Mouse (Mus musculus) splenic B cell, adult 2 months (primary cell): ENCODE data around the gene Cd82.

Experiments used
- DNase-seq: peaks from one replicate; pipeline ENCODE4 v3.0.0-alpha.2; 2011; ENCODE audit warnings: low read depth, low spot score
- H3K27me3 ChIP-seq: 2 replicates; pipeline ENCODE4 v1.6.1; 2012; ENCODE audit warnings: mild to moderate bottlenecking, low read length, moderate library complexity, mixed read lengths; ENCODE audit not compliant: control insufficient read depth, poor library complexity, insufficient read depth, severe bottlenecking
- H3K36me3 ChIP-seq: 2 replicates; pipeline ENCODE4 v1.6.1; 2012; ENCODE audit warnings: mild to moderate bottlenecking, low read length, moderate library complexity, mixed read lengths; ENCODE audit not compliant: control insufficient read depth, poor library complexity, insufficient read depth, severe bottlenecking

The Cd82 gene

GRCm38 (mm10) chr2:93462760-93463159 lies at the start of gene Cd82:
Cd82 (minus strand) TSS chr2:93463140.
- DNase-seq: no peak
- Histone ChIP-seq H3K36me3 (no peaks in the 10 kb centered on the region), H3K27me3 (no peaks in the 10 kb centered on the region)

GRCm38 (mm10) chr2:93512130-93512529 lies 49.2 kb upstream of the Cd82 start:
- Histone ChIP-seq H3K36me3 (no peaks in the 10 kb centered on the region), H3K27me3 (no peaks in the 10 kb centered on the region)
- no peak for DNase-seq

- DNase-seq: no peak
- H3K36me3 ChIP-seq: no peaks in the 10 kb centered on the region
- H3K27me3 ChIP-seq: no peaks in the 10 kb centered on the region
Measured at GRCm38 (mm10) chr2:93510839-93511238, 47.9 kb upstream of the Cd82 start.

GRCm38 (mm10) chr2:93509777-93510750 lies 47.1 kb upstream of the Cd82 start:
- H3K27me3 ChIP-seq: no peaks in the 10 kb centered on the region
- no peak for DNase-seq
- H3K36me3 ChIP-seq: no peaks in the 10 kb centered on the region

- Histone ChIP-seq H3K27me3 (no peaks in the 10 kb centered on the region), H3K36me3 (no peaks in the 10 kb centered on the region)
- no peak for DNase-seq
Measured at GRCm38 (mm10) chr2:93505091-93505490, 42.2 kb upstream of the Cd82 start.

GRCm38 (mm10) chr2:93503353-93503752 lies 40.4 kb upstream of the Cd82 start:
- H3K36me3 ChIP-seq: no peaks in the 10 kb centered on the region
- no peak for DNase-seq
- H3K27me3 ChIP-seq: no peaks in the 10 kb centered on the region

GRCm38 (mm10) chr2:93501303-93501702 lies 38.4 kb upstream of the Cd82 start:
- no peaks in the 10 kb centered on the region for H3K36me3 ChIP-seq
- DNase-seq: no peak
- no peaks in the 10 kb centered on the region for H3K27me3 ChIP-seq

GRCm38 (mm10) chr2:93497221-93497620 lies 34.3 kb upstream of the Cd82 start:
- Histone ChIP-seq H3K36me3 (no peaks in the 10 kb centered on the region), H3K27me3 (no peaks in the 10 kb centered on the region)
- peak; percentile 17 for DNase-seq

- no peak for DNase-seq
- no peaks in the 10 kb centered on the region for H3K27me3 ChIP-seq
- no peaks in the 10 kb centered on the region for H3K36me3 ChIP-seq
Measured at GRCm38 (mm10) chr2:93495170-93495569, 32.2 kb upstream of the Cd82 start.

- Histone ChIP-seq H3K27me3 (no peaks in the 10 kb centered on the region), H3K36me3 (no peaks in the 10 kb centered on the region)
- DNase-seq: no peak
Measured at GRCm38 (mm10) chr2:93493541-93493940, 30.6 kb upstream of the Cd82 start.

GRCm38 (mm10) chr2:93490516-93490915 lies 27.6 kb upstream of the Cd82 start:
- DNase-seq: no peak
- no peaks in the 10 kb centered on the region for H3K27me3 ChIP-seq
- no peaks in the 10 kb centered on the region for H3K36me3 ChIP-seq

GRCm38 (mm10) chr2:93488911-93489587 lies 26.1 kb upstream of the Cd82 start:
- DNase-seq: no peak
- no peaks in the 10 kb centered on the region for H3K27me3 ChIP-seq
- no peaks in the 10 kb centered on the region for H3K36me3 ChIP-seq

GRCm38 (mm10) chr2:93485459-93485858 lies 22.5 kb upstream of the Cd82 start:
- H3K36me3 ChIP-seq: no peaks in the 10 kb centered on the region
- no peaks in the 10 kb centered on the region for H3K27me3 ChIP-seq
- DNase-seq: no peak

- no peaks in the 10 kb centered on the region for H3K36me3 ChIP-seq
- no peak for DNase-seq
- no peaks in the 10 kb centered on the region for H3K27me3 ChIP-seq
Measured at GRCm38 (mm10) chr2:93482036-93482644, 19.2 kb upstream of the Cd82 start.

- DNase-seq: no peak
- H3K27me3 ChIP-seq: no peaks in the 10 kb centered on the region
- no peaks in the 10 kb centered on the region for H3K36me3 ChIP-seq
Measured at GRCm38 (mm10) chr2:93478744-93479143, 15.8 kb upstream of the Cd82 start.
